8 mouse cellular contexts compared by ENCODE assay signal in genomic region chr3:89391663-89392511, GRCm38 (mm10). TPM values are rescaled to one million over a fixed set of nuclear protein-coding genes. Genes with fewer than 3 reads are reported as not detected.
DNase-seq lines count a peak whose midpoint lies in the region; ATAC-seq lines count a peak whose summit lies in the region.

No protein-coding gene starts in this region.

- peak overlapping the region; percentile 86 for H3K9ac ChIP-seq in heart, embryonic 11.5 days (ENCODE audit: low read depth, low read length)
- H3K9ac ChIP-seq in kidney, embryonic 15.5 days, result peak overlapping the region; percentile 59
- peak overlapping the region; percentile 90 for H3K9ac ChIP-seq in stomach, embryonic 16.5 days (ENCODE audit: low read length)

- no peaks in the 10 kb centered on the region for H3K27me3 ChIP-seq in heart, embryonic 11.5 days (ENCODE audit: control insufficient read depth, insufficient read depth, low read length)
- H3K27me3 ChIP-seq in kidney, embryonic 15.5 days, result no peaks in the 10 kb centered on the region
- no peaks in the 10 kb centered on the region for H3K27me3 ChIP-seq in stomach, embryonic 16.5 days (ENCODE audit: control insufficient read depth, insufficient read depth, low read length)

- under 1% methylated on average over 51 of the region's 56 CpGs for WGBS in heart, embryonic 11.5 days (ENCODE audit: insufficient replicate concordance)
- under 1% methylated on average over 55 of the region's 56 CpGs for WGBS in kidney, embryonic 15.5 days
- WGBS in stomach, embryonic 16.5 days, result 0% methylated on average over 53 of the region's 56 CpGs

- H3K4me2 ChIP-seq in heart, embryonic 11.5 days, result peak overlapping the region; percentile 100
- H3K4me2 ChIP-seq in kidney, embryonic 15.5 days, result peak overlapping the region; percentile 99
- H3K4me2 ChIP-seq in stomach, embryonic 16.5 days (ENCODE audit: low read depth, low read length), result peak overlapping the region; percentile 100

- peaks cover 32% of the 10 kb centered on the region for H3K4me1 ChIP-seq in heart, embryonic 11.5 days (ENCODE audit: control insufficient read depth, insufficient read depth, low read length)
- peaks cover 88% of the 10 kb centered on the region for H3K4me1 ChIP-seq in kidney, embryonic 15.5 days
- H3K4me1 ChIP-seq in stomach, embryonic 16.5 days (ENCODE audit: control insufficient read depth, insufficient read depth, low read length), result peaks cover 48% of the 10 kb centered on the region

- ATAC-seq in heart, embryonic 11.5 days (replicated peaks; ENCODE audit: insufficient number of reproducible peaks, low FRiP score, low TSS enrichment), result no peak
- ATAC-seq in kidney, embryonic 15.5 days (replicated peaks; ENCODE audit: low FRiP score), result no peak
- ATAC-seq in stomach, embryonic 16.5 days (ENCODE audit: insufficient read depth, low FRiP score), result no peak
- ATAC-seq in megakaryocyte-erythroid progenitor cell, adult 5-6 weeks (replicated peaks; ENCODE audit: low FRiP score, low TSS enrichment, poor library complexity, severe bottlenecking), result no peak

- no peaks in the 10 kb centered on the region for H3K9me3 ChIP-seq in heart, embryonic 11.5 days (replicated peaks; ENCODE audit: control insufficient read depth, low read length)
- no peaks in the 10 kb centered on the region for H3K9me3 ChIP-seq in kidney, embryonic 15.5 days (replicated peaks)
- no peaks in the 10 kb centered on the region for H3K9me3 ChIP-seq in stomach, embryonic 16.5 days (replicated peaks; ENCODE audit: control insufficient read depth, low read length)

- H3K36me3 ChIP-seq in heart, embryonic 11.5 days (ENCODE audit: control insufficient read depth, insufficient read depth, low read length), result no peaks in the 10 kb centered on the region
- H3K36me3 ChIP-seq in kidney, embryonic 15.5 days, result no peaks in the 10 kb centered on the region
- no peaks in the 10 kb centered on the region for H3K36me3 ChIP-seq in stomach, embryonic 16.5 days (ENCODE audit: control insufficient read depth, insufficient read depth, low read length)

- H3K27ac ChIP-seq in heart, embryonic 11.5 days (ENCODE audit: low read depth, low read length), result 0 out of 2 replicates have a peak overlapping the region, but pooled peaks have one; percentile 29
- peak overlapping the region; percentile 95 for H3K27ac ChIP-seq in kidney, embryonic 15.5 days
- peak overlapping the region; percentile 95 for H3K27ac ChIP-seq in stomach, embryonic 16.5 days (ENCODE audit: low read length)

- peak overlapping the region; percentile 70 for H3K4me3 ChIP-seq in heart, embryonic 11.5 days (ENCODE audit: low read depth, low read length)
- peak overlapping the region; percentile 59 for H3K4me3 ChIP-seq in kidney, embryonic 15.5 days (replicated peaks)
- H3K4me3 ChIP-seq in stomach, embryonic 16.5 days (replicated peaks; ENCODE audit: low read length), result peak overlapping the region; percentile 81

- peak; percentile 67 to 69 for DNase-seq in urinary bladder, adult 18-20 months (ENCODE audit: low spot score in 2 of 2)
- DNase-seq in urinary bladder, postnatal 10 days (ENCODE audit: low spot score), result no peak
- peak; percentile 73 for DNase-seq in embryo, embryonic 10 days (ENCODE audit: low spot score)
- DNase-seq in lung, postnatal 4 days, result peak; percentile 71 to 80

RNA-seq across cellular contexts. Expression of gene Zbtb7b, which starts 2.7 kb away (rescaled TPM):
- 1.2 and 2.2 TPM in 2 replicates for polyA plus RNA-seq in heart, embryonic 11.5 days (2014; fragmentation: Nextera tagmentation; extraction: Ambion mirVana)
- 2.4 and 3.7 TPM in 2 replicates for polyA plus RNA-seq in kidney, embryonic 15.5 days (2015; fragmentation: Nextera tagmentation; extraction: Ambion mirVana)
- polyA plus RNA-seq in stomach, embryonic 16.5 days (2015; fragmentation: Nextera tagmentation; extraction: Ambion mirVana), result 8.0 and 9.2 TPM in 2 replicates
- 5.0 and 6.6 TPM in 2 replicates for total RNA-seq in megakaryocyte-erythroid progenitor cell, adult 5-6 weeks (2014; fragmentation: Nextera tagmentation)
- 7.3 and 11.5 TPM in 2 replicates for total RNA-seq in megakaryocyte-erythroid progenitor cell, adult 5-6 weeks (2017)

RNA-seq across cellular contexts. Expression of gene Lenep, which starts 10.7 kb away (rescaled TPM):
- polyA plus RNA-seq in heart, embryonic 11.5 days (2014; fragmentation: Nextera tagmentation; extraction: Ambion mirVana), result not detected in 2 replicates
- 0.14 TPM in 1 of 2 replicates, not detected in the other for polyA plus RNA-seq in kidney, embryonic 15.5 days (2015; fragmentation: Nextera tagmentation; extraction: Ambion mirVana)
- not detected in 2 replicates for polyA plus RNA-seq in stomach, embryonic 16.5 days (2015; fragmentation: Nextera tagmentation; extraction: Ambion mirVana)
- 3.5 and 3.6 TPM in 2 replicates for total RNA-seq in megakaryocyte-erythroid progenitor cell, adult 5-6 weeks (2014; fragmentation: Nextera tagmentation)
- total RNA-seq in megakaryocyte-erythroid progenitor cell, adult 5-6 weeks (2017), result not detected in 2 replicates

RNA-seq across cellular contexts. Expression of gene Flad1, which starts 19.8 kb away (rescaled TPM):
- polyA plus RNA-seq in heart, embryonic 11.5 days (2014; fragmentation: Nextera tagmentation; extraction: Ambion mirVana), result 33.7 and 34.2 TPM in 2 replicates
- polyA plus RNA-seq in kidney, embryonic 15.5 days (2015; fragmentation: Nextera tagmentation; extraction: Ambion mirVana), result 29.4 and 31.4 TPM in 2 replicates
- polyA plus RNA-seq in stomach, embryonic 16.5 days (2015; fragmentation: Nextera tagmentation; extraction: Ambion mirVana), result 27.5 and 28.6 TPM in 2 replicates
- 24.8 and 27.7 TPM in 2 replicates for total RNA-seq in megakaryocyte-erythroid progenitor cell, adult 5-6 weeks (2014; fragmentation: Nextera tagmentation)
- total RNA-seq in megakaryocyte-erythroid progenitor cell, adult 5-6 weeks (2017), result 10.7 and 12.6 TPM in 2 replicates

RNA-seq across cellular contexts. Expression of gene Cks1b, which starts 26.3 kb away (rescaled TPM):
- polyA plus RNA-seq in heart, embryonic 11.5 days (2014; fragmentation: Nextera tagmentation; extraction: Ambion mirVana), result 399 and 411 TPM in 2 replicates
- polyA plus RNA-seq in kidney, embryonic 15.5 days (2015; fragmentation: Nextera tagmentation; extraction: Ambion mirVana), result 518 and 559 TPM in 2 replicates
- 322 and 323 TPM in 2 replicates for polyA plus RNA-seq in stomach, embryonic 16.5 days (2015; fragmentation: Nextera tagmentation; extraction: Ambion mirVana)
- total RNA-seq in megakaryocyte-erythroid progenitor cell, adult 5-6 weeks (2014; fragmentation: Nextera tagmentation), result 185 and 237 TPM in 2 replicates
- 127 and 184 TPM in 2 replicates for total RNA-seq in megakaryocyte-erythroid progenitor cell, adult 5-6 weeks (2017)

RNA-seq across cellular contexts. Expression of gene Shc1, which starts 26.4 kb away (rescaled TPM):
- polyA plus RNA-seq in heart, embryonic 11.5 days (2014; fragmentation: Nextera tagmentation; extraction: Ambion mirVana), result 42.3 and 51.5 TPM in 2 replicates
- polyA plus RNA-seq in kidney, embryonic 15.5 days (2015; fragmentation: Nextera tagmentation; extraction: Ambion mirVana), result 97.1 and 105 TPM in 2 replicates
- polyA plus RNA-seq in stomach, embryonic 16.5 days (2015; fragmentation: Nextera tagmentation; extraction: Ambion mirVana), result 96.5 and 103 TPM in 2 replicates
- 95.9 and 113 TPM in 2 replicates for total RNA-seq in megakaryocyte-erythroid progenitor cell, adult 5-6 weeks (2014; fragmentation: Nextera tagmentation)
- 40.2 and 68.5 TPM in 2 replicates for total RNA-seq in megakaryocyte-erythroid progenitor cell, adult 5-6 weeks (2017)

Comparison
In these comparisons a context has a peak if more than half of its experiments do, and no peak if none do; other contexts are left out.
1. H3K27ac ChIP-seq: peak in every context shown above with its lines; median percentile 95 in kidney, embryonic 15.5 days; 95 in stomach, embryonic 16.5 days; 29 in heart, embryonic 11.5 days.